ENCODE assay signal across 17 mouse cellular contexts in genomic region chr17:75772861-75773260, GRCm38 (mm10).
"Had no signal": no experiment of that assay in that cellular context is flagged by ENCODE, and none has a peak within 500 bp of the region (broad histone marks: within the 10 kb centered on the region; RNA-seq: fewer than 3 reads in every experiment).

No protein-coding gene starts in this region.

- H3K36me3 ChIP-seq: lung, embryonic 15.5 days; midbrain, embryonic 13.5 days; midbrain, embryonic 15.5 days; neural tube, embryonic 12.5 days; stomach, embryonic 15.5 days had no signal

- H3K4me1 ChIP-seq: lung, embryonic 15.5 days; megakaryocyte, embryonic 14.5 days; midbrain, embryonic 13.5 days; midbrain, embryonic 15.5 days; neural tube, embryonic 12.5 days; stomach, embryonic 15.5 days had no signal

- H3K4me3 ChIP-seq: lung, embryonic 15.5 days; megakaryocyte, embryonic 14.5 days; midbrain, embryonic 13.5 days; midbrain, embryonic 15.5 days; neural tube, embryonic 12.5 days; stomach, embryonic 15.5 days had no signal

- ATAC-seq: lung, postnatal 0 days; midbrain, embryonic 13.5 days; midbrain, embryonic 15.5 days had no signal

- DNase-seq: lung, adult 2 months; lung, postnatal 14 days; lung, postnatal 36 days; right cerebral cortex, postnatal 14 days; thymus, adult 18-20 months; thymus, postnatal 14 days; thymus, postnatal 36 days had no signal

- H3K9ac ChIP-seq: lung, embryonic 15.5 days; midbrain, embryonic 13.5 days; midbrain, embryonic 15.5 days; neural tube, embryonic 12.5 days; stomach, embryonic 15.5 days had no signal

- H3K27ac ChIP-seq: lung, embryonic 15.5 days; macrophage; midbrain, embryonic 13.5 days; midbrain, embryonic 15.5 days; neural tube, embryonic 12.5 days; stomach, embryonic 15.5 days; stomach, postnatal 0 days had no signal

- H3K9me3 ChIP-seq: lung, embryonic 15.5 days; midbrain, embryonic 13.5 days; midbrain, embryonic 15.5 days; stomach, embryonic 15.5 days had no signal

- H3K4me2 ChIP-seq: lung, embryonic 15.5 days; midbrain, embryonic 11.5 days; midbrain, embryonic 13.5 days; midbrain, embryonic 15.5 days; neural tube, embryonic 12.5 days; stomach, embryonic 15.5 days had no signal

- H3K27me3 ChIP-seq: lung, embryonic 15.5 days; megakaryocyte, embryonic 14.5 days; midbrain, embryonic 13.5 days; midbrain, embryonic 15.5 days; neural tube, embryonic 12.5 days; stomach, embryonic 15.5 days had no signal
